Mouse (Mus musculus) R1 (cell line): Measurements from ENCODE around the gene Spock1.

Source experiments
- DNase-seq: peaks from one replicate; pipeline ENCODE4 v3.0.0-alpha.2; 2018; ENCODE audit warnings: low read depth, low spot score

The Spock1 gene

GRCm38 (mm10) chr13:57659872-57660271, 248.3 kb downstream of the Spock1 start:
- DNase-seq = no peak

- no peak for DNase-seq
These were observed 251.5 kb downstream of the Spock1 start for GRCm38 (mm10) chr13:57656606-57657005.

GRCm38 (mm10) chr13:57654362-57654761, 253.8 kb downstream of the Spock1 start:
- DNase-seq = no peak

GRCm38 (mm10) chr13:57651236-57651635, 256.9 kb downstream of the Spock1 start:
- DNase-seq = no peak

- DNase-seq = no peak
These were observed 259.3 kb downstream of the Spock1 start for GRCm38 (mm10) chr13:57648784-57649183.

- no peak for DNase-seq
These were observed 260.7 kb downstream of the Spock1 start for GRCm38 (mm10) chr13:57647456-57647855.

- no peak for DNase-seq
These were observed 265.1 kb downstream of the Spock1 start for GRCm38 (mm10) chr13:57643036-57643435.

GRCm38 (mm10) chr13:57641649-57642048, 266.5 kb downstream of the Spock1 start:
- no peak for DNase-seq

GRCm38 (mm10) chr13:57640968-57641367, 267.2 kb downstream of the Spock1 start:
- DNase-seq = no peak

- DNase-seq = no peak
These were observed 269.3 kb downstream of the Spock1 start for GRCm38 (mm10) chr13:57638820-57639219.

- no peak for DNase-seq
These were observed 270.5 kb downstream of the Spock1 start for GRCm38 (mm10) chr13:57637606-57638132.

GRCm38 (mm10) chr13:57637080-57637572, 271.0 kb downstream of the Spock1 start:
- no peak for DNase-seq

- no peak for DNase-seq
These were observed 271.7 kb downstream of the Spock1 start for GRCm38 (mm10) chr13:57636196-57637015.

GRCm38 (mm10) chr13:57630532-57630931, 277.6 kb downstream of the Spock1 start:
- DNase-seq = no peak

- no peak for DNase-seq
These were observed 279.9 kb downstream of the Spock1 start for GRCm38 (mm10) chr13:57628218-57628617.

- no peak for DNase-seq
These were observed 281.7 kb downstream of the Spock1 start for GRCm38 (mm10) chr13:57626434-57626833.

GRCm38 (mm10) chr13:57623909-57624481, 284.1 kb downstream of the Spock1 start:
- no peak for DNase-seq

- no peak for DNase-seq
These were observed 288.9 kb downstream of the Spock1 start for GRCm38 (mm10) chr13:57619079-57619768.

- no peak for DNase-seq
These were observed 296.6 kb downstream of the Spock1 start for GRCm38 (mm10) chr13:57611326-57612171.

GRCm38 (mm10) chr13:57609946-57610345, 298.2 kb downstream of the Spock1 start:
- no peak for DNase-seq

GRCm38 (mm10) chr13:57604437-57604836, 303.7 kb downstream of the Spock1 start:
- peak; percentile 13 for DNase-seq
